Mouse (Mus musculus): ENCODE results near the gene Ksr1.

- TF ChIP-seq POLR2A (IDR thresholded peaks at IDR 0.05; ENCODE audit: borderline replicate concordance, extremely low read depth, low read depth, low read length): no peak
- no peak for TF ChIP-seq CTCF (IDR thresholded peaks at IDR 0.05; ENCODE audit: insufficient read depth, low read length)
Observed at GRCm38 (mm10) chr11:79133051-79133450, 13.2 kb downstream of the Ksr1 start.

Data from lung, adult 2 months (tissue).